Mouse (Mus musculus) embryonic facial prominence, embryonic 12.5 days (tissue): ENCODE results near the gene Fibcd1. TPM values are rescaled to one million over a fixed set of nuclear protein-coding genes. Genes with fewer than 3 reads are reported as not detected.

Experiments
- polyA plus RNA-seq: library from polyadenylated mRNA; unstranded; fragments of >200 nt; fragmentation: Nextera tagmentation; extraction: Ambion mirVana; gene quantifications from 2 replicates; pipeline ENCODE4 v1.2.1, GENCODE M21; 2016

Fibcd1 gene
- polyA plus RNA-seq, 1 experiment from 2014 or later: 0.52 TPM

Other genes starting within 250 kb of the Fibcd1 start
- 9.4 and 14.9 TPM in 2 replicates for gene Prdm12, start 206.0 kb downstream of the Fibcd1 start, polyA plus RNA-seq
- gene Exosc2, start 175.3 kb downstream of the Fibcd1 start, polyA plus RNA-seq: 79.6 and 79.7 TPM in 2 replicates
- gene Abl1, start 157.6 kb downstream of the Fibcd1 start, polyA plus RNA-seq: 64.8 and 67.5 TPM in 2 replicates
- gene Qrfp, start 35.4 kb downstream of the Fibcd1 start, polyA plus RNA-seq: 0.15 and 0.18 TPM in 2 replicates
- gene Lamc3, start 41.3 kb upstream of the Fibcd1 start, polyA plus RNA-seq: 1.8 and 2.5 TPM in 2 replicates
- gene Aif1l, start 104.1 kb upstream of the Fibcd1 start, polyA plus RNA-seq: 56.5 and 61.0 TPM in 2 replicates
- 81.1 and 82.9 TPM in 2 replicates for gene Nup214, start 128.4 kb upstream of the Fibcd1 start, polyA plus RNA-seq
- 2.6 and 3.2 TPM in 2 replicates for gene Fam78a, start 238.9 kb upstream of the Fibcd1 start, polyA plus RNA-seq
- 7.0 and 7.3 TPM in 2 replicates for gene Plpp7, start 249.5 kb upstream of the Fibcd1 start, polyA plus RNA-seq